Mouse (Mus musculus) hindbrain, embryonic 15.5 days (tissue): ENCODE results near the gene Slc22a1. TPM values are rescaled to one million over a fixed set of nuclear protein-coding genes. Genes with fewer than 3 reads are reported as not detected.

Experiments
- ATAC-seq: fragments of 200-750 bp; cut with Nextera tagmentation; 2 replicates; pipeline ENCODE4 v1.8.0; 2017; ENCODE audit warnings: low read depth, moderate number of reproducible peaks, moderate TSS enrichment; ENCODE audit not compliant: low FRiP score
- H3K27ac ChIP-seq: fragments of 300-500 bp; sonication (generic); replicated peaks from 2 replicates; pipeline ENCODE4 v1.5.1; 2015; ENCODE audit warnings: mild to moderate bottlenecking, inconsistent platforms
- H3K27me3 ChIP-seq: fragments of 300-500 bp; sonication (generic); 2 replicates; pipeline ENCODE4 v1.6.1; 2015; ENCODE audit warnings: control low read depth, inconsistent platforms
- H3K36me3 ChIP-seq: fragments of 300-500 bp; sonication (generic); 2 replicates; pipeline ENCODE4 v1.6.1; 2015; ENCODE audit warnings: control low read depth, inconsistent platforms
- H3K4me1 ChIP-seq: fragments of 300-500 bp; sonication (generic); replicated peaks from 2 replicates; pipeline ENCODE4 v1.6.1; 2015; ENCODE audit warnings: control low read depth, inconsistent platforms
- H3K4me2 ChIP-seq: fragments of 300-500 bp; sonication (generic); 2 replicates; pipeline ENCODE4 v1.6.1; 2015; ENCODE audit warnings: moderate library complexity, mild to moderate bottlenecking, inconsistent platforms
- H3K4me3 ChIP-seq: fragments of 300-500 bp; sonication (generic); 2 replicates; pipeline ENCODE4 v1.5.1; 2015; ENCODE audit warnings: mild to moderate bottlenecking, inconsistent platforms
- H3K9ac ChIP-seq: fragments of 300-500 bp; sonication (generic); 2 replicates; pipeline ENCODE4 v1.6.1; 2015; ENCODE audit warnings: inconsistent platforms
- H3K9me3 ChIP-seq: fragments of 300-500 bp; sonication (generic); 2 replicates; pipeline ENCODE4 v1.6.1; 2016; ENCODE audit warnings: control low read depth, inconsistent platforms
- WGBS: fragments of 180-500 bp; shearing (Covaris S2); methylation state at CpG from one replicate; pipeline ENCODE4 v1.1.7; 2015; 5-methylcytosine and 5-hydroxymethylcytosine counted together
- polyA plus RNA-seq: library from polyadenylated mRNA; unstranded; fragments of >200 nt; fragmentation: Nextera tagmentation; extraction: Ambion mirVana; gene quantifications from 2 replicates; pipeline ENCODE4 v1.2.1, GENCODE M21; 2015

Gene Slc22a1
- polyA plus RNA-seq, 1 experiment from 2014 or later = not detected

- Histone ChIP-seq H3K4me2 (no peak overlapping the region), H3K27ac (no peak overlapping the region), H3K9me3 (no peaks in the 10 kb centered on the region), H3K4me3 (no peak overlapping the region), H3K9ac (no peak overlapping the region), H3K4me1 (no peaks in the 10 kb centered on the region), H3K36me3 (peaks cover 54% of the 10 kb centered on the region), H3K27me3 (no peaks in the 10 kb centered on the region)
- ATAC-seq = no peak
- WGBS = 96% methylated on average over 2 of the region's 2 CpGs
These were observed 35.3 kb upstream of the Slc22a1 start for GRCm38 (mm10) chr17:12710976-12711375.

DNA sequence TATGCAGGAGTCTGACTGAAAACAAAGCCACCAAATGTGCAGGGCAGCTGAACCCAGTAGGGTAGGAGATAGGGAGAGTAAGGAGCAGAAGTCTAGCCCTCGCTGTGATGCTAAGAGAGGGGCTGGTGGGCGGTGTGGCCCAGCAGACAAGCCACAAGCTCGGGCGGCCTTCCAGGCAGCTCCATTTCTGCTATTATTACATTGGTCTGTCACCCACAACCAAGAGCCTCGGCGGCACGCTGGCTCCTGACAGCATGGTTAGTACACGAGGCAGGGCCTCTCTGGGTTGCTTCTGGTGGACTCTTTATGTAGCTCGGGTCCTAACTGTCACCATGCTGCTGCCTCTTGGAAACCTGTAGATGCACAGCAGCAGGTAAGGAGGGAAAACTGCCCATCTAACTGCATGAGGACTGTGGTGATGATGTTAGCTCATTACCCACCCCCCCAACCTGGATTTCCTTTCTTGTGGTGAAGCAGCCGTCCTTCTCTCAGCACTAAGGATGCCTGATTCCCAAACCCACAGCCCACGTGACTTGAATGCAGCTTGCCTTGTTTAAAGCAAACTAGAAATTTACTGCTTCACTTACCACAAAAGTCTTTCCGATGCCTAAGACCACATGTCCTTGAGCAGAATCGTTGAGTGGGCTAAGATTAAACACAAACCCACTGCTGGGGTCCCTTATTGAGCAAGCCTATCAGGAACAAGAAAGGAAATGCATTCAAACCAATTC is 34.6 kb upstream of the Slc22a1 start:
- 87% methylated on average over 13 of the region's 13 CpGs for WGBS
- Histone ChIP-seq H3K27me3 (no peaks in the 10 kb centered on the region), H3K4me2 (no peak overlapping the region), H3K36me3 (peaks cover 48% of the 10 kb centered on the region), H3K4me1 (no peaks in the 10 kb centered on the region), H3K4me3 (no peak overlapping the region), H3K9me3 (no peaks in the 10 kb centered on the region), H3K27ac (no peak overlapping the region), H3K9ac (no peak overlapping the region)
- ATAC-seq = no peak

DNA sequence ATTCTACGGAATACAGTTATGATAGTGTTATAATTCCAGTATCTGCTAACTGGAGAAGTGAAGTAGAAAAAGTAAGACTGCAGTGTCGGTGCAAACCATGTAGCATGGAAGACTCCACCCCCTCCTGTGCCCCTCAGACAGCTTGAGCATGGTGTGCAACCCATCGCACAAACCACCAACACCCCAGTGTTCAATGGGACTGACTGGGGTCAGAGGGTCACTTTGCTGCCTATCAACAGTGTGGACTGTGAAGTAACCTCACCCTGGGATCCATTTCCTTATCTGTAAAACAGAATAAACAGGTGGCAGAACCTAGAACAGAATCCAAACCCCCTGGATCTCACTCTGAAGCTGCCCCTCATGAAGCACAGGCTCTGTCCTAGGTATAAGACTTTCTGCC is 32.8 kb upstream of the Slc22a1 start:
- Histone ChIP-seq H3K4me3 (no peak overlapping the region), H3K9me3 (no peaks in the 10 kb centered on the region), H3K27ac (no peak overlapping the region), H3K9ac (no peak overlapping the region), H3K36me3 (peaks cover 50% of the 10 kb centered on the region), H3K27me3 (no peaks in the 10 kb centered on the region), H3K4me2 (no peak overlapping the region), H3K4me1 (no peaks in the 10 kb centered on the region)
- WGBS = 90% methylated on average over 3 of the region's 3 CpGs
- ATAC-seq = no peak

DNA sequence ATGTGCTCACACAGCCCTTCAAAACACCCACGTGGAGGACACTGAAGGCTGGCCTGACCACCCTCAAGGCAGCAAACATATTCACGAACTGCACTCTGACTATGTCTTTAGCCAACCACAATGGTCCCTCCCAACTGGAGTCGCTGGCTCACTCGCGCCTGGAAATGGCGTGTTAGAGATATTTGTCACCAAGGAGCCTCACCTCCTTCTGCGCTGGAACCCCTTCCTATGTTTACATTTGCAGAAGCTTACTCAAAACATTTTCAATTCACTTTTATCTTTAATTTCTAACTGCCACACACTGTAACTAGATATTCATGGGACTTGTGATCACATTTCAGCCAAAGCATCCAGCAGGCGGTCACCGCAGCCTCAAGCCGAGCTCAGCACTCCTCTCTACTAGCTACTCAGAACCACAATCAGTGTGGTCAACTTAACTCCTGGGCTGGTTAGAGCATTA is 31.0 kb upstream of the Slc22a1 start:
- H3K9ac ChIP-seq = no peak overlapping the region
- WGBS = 88% methylated on average over 10 of the region's 10 CpGs
- no peaks in the 10 kb centered on the region for H3K4me1 ChIP-seq
- H3K4me2 ChIP-seq = no peak overlapping the region
- peaks cover 62% of the 10 kb centered on the region for H3K36me3 ChIP-seq
- H3K4me3 ChIP-seq = no peak overlapping the region
- no peak overlapping the region for H3K27ac ChIP-seq
- no peaks in the 10 kb centered on the region for H3K27me3 ChIP-seq
- no peaks in the 10 kb centered on the region for H3K9me3 ChIP-seq
- no peak for ATAC-seq

- Histone ChIP-seq H3K9me3 (no peaks in the 10 kb centered on the region), H3K4me2 (no peak overlapping the region), H3K36me3 (peaks cover 64% of the 10 kb centered on the region), H3K4me3 (no peak overlapping the region), H3K4me1 (no peaks in the 10 kb centered on the region), H3K9ac (no peak overlapping the region), H3K27me3 (no peaks in the 10 kb centered on the region), H3K27ac (no peak overlapping the region)
- WGBS = 89% methylated on average over 5 of the region's 5 CpGs
- ATAC-seq = no peak
These were observed 27.3 kb upstream of the Slc22a1 start for GRCm38 (mm10) chr17:12702901-12703300.

- no peak overlapping the region for H3K9ac ChIP-seq
- no peak overlapping the region for H3K27ac ChIP-seq
- H3K4me3 ChIP-seq = no peak overlapping the region
- 98% methylated on average over 6 of the region's 6 CpGs for WGBS
- no peaks in the 10 kb centered on the region for H3K27me3 ChIP-seq
- no peaks in the 10 kb centered on the region for H3K9me3 ChIP-seq
- H3K36me3 ChIP-seq = peaks cover 86% of the 10 kb centered on the region
- no peak overlapping the region for H3K4me2 ChIP-seq
- no peak for ATAC-seq
- H3K4me1 ChIP-seq = no peaks in the 10 kb centered on the region
These were observed 24.7 kb upstream of the Slc22a1 start for GRCm38 (mm10) chr17:12700373-12700772.

GRCm38 (mm10) chr17:12691899-12692298 is 16.3 kb upstream of the Slc22a1 start:
- Histone ChIP-seq H3K4me1 (no peaks in the 10 kb centered on the region), H3K27me3 (no peaks in the 10 kb centered on the region), H3K36me3 (peaks cover 92% of the 10 kb centered on the region), H3K4me2 (no peak overlapping the region), H3K27ac (no peak overlapping the region), H3K4me3 (no peak overlapping the region), H3K9ac (no peak overlapping the region), H3K9me3 (no peaks in the 10 kb centered on the region)
- no peak for ATAC-seq
- 96% methylated on average over 7 of the region's 7 CpGs for WGBS

DNA sequence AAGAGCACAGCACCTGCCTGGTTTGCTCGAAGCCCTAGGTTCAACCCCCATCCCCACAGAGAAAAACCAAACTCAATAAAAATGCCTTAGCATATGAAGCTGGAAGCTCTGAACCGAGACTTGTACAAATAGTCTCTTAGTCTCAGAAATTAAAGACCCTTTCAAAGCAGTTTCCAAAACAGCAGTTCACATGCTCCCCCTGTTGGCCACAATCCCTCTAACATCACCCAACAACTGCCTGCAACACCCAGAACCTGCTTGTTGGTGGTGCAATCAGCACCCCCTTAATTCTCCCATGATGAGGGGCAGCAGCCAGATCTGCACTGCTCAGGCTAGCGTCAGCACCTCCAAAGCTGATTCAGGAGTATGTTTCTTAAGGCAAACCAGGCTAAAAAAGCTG is 13.9 kb upstream of the Slc22a1 start:
- WGBS = 68% methylated on average over 3 of the region's 3 CpGs
- H3K9me3 ChIP-seq = no peaks in the 10 kb centered on the region
- ATAC-seq = no peak

DNA sequence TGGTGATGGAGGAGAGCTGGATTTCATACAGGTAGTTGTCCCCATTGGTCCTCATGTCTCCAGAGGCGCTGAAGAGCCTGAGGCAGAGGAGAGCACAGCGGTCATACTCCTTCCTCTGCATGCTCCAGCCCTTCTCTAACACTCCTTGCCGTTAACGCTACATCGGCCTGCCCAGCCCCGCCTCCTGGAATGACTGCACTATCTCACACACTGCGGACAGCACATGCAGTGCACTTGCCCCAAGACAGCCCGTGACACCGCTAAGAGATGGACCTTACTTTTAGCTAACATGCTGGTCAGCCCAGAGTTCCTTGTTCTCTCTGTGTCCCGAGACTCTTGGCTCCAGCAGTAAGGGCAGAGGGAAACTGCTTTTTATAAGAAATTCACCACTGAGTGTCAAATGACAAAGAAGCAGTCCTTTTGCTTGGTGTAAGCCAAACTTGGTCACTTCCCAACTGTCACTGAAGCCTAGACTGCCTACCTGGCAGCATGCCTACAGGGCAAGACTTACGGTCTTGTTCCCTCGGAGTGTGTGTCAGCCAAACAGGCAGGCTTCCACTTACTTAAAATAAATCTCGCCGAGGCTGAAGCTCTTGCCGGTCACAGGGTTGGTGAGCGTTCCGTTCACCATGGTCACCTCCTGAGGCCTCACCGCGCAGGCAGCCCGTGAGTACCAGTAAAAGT is 12.9 kb upstream of the Slc22a1 start:
- no peaks in the 10 kb centered on the region for H3K4me1 ChIP-seq
- 87% methylated on average over 20 of the region's 20 CpGs for WGBS
- no peaks in the 10 kb centered on the region for H3K9me3 ChIP-seq
- H3K4me3 ChIP-seq = no peak overlapping the region
- H3K27me3 ChIP-seq = no peaks in the 10 kb centered on the region
- H3K4me2 ChIP-seq = no peak overlapping the region
- ATAC-seq = 0 out of 2 replicates have a peak, but pooled peaks have one; percentile 58
- H3K9ac ChIP-seq = no peak overlapping the region
- H3K36me3 ChIP-seq = peaks cover 90% of the 10 kb centered on the region
- H3K27ac ChIP-seq = no peak overlapping the region

More for the DNA sequence above, 13.9 kb upstream of the Slc22a1 start:
- H3K27me3 ChIP-seq = no peaks in the 10 kb centered on the region
- H3K4me1 ChIP-seq = no peaks in the 10 kb centered on the region
- H3K4me3 ChIP-seq = no peak overlapping the region
- H3K27ac ChIP-seq = no peak overlapping the region
- no peak overlapping the region for H3K4me2 ChIP-seq
- no peak overlapping the region for H3K9ac ChIP-seq
- peaks cover 90% of the 10 kb centered on the region for H3K36me3 ChIP-seq

GRCm38 (mm10) chr17:12684928-12685624 is 9.4 kb upstream of the Slc22a1 start:
- Histone ChIP-seq H3K36me3 (peaks cover 66% of the 10 kb centered on the region), H3K27ac (no peak overlapping the region), H3K27me3 (no peaks in the 10 kb centered on the region), H3K4me2 (no peak overlapping the region), H3K9ac (no peak overlapping the region), H3K9me3 (no peaks in the 10 kb centered on the region), H3K4me1 (no peaks in the 10 kb centered on the region), H3K4me3 (no peak overlapping the region)
- ATAC-seq = no peak
- 94% methylated on average over 7 of the region's 7 CpGs for WGBS

DNA sequence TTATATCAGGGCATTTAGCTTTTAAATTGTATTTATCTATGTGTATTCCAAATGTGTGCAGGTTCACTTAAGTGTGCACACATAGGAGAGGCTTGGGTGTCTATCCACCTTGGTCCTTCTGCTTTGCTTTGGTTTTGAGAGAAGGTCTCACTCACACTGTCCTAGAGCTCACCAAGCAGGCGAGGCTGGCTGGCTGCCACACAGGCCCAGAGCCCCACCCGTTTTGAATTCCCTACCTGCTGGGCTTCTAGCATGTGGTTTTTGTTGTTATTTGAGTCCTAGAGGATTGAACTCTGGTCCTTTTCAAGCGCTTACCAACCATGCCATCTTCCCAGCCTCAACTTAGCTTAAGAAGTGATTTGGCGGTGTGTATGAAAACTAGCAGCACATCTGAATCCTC is 8.8 kb upstream of the Slc22a1 start:
- Histone ChIP-seq H3K4me1 (no peaks in the 10 kb centered on the region), H3K9ac (no peak overlapping the region), H3K27ac (no peak overlapping the region), H3K4me3 (no peak overlapping the region), H3K9me3 (no peaks in the 10 kb centered on the region), H3K4me2 (no peak overlapping the region), H3K27me3 (no peaks in the 10 kb centered on the region), H3K36me3 (peaks cover 61% of the 10 kb centered on the region)
- 82% methylated on average over 4 of the region's 4 CpGs for WGBS
- ATAC-seq = no peak

DNA sequence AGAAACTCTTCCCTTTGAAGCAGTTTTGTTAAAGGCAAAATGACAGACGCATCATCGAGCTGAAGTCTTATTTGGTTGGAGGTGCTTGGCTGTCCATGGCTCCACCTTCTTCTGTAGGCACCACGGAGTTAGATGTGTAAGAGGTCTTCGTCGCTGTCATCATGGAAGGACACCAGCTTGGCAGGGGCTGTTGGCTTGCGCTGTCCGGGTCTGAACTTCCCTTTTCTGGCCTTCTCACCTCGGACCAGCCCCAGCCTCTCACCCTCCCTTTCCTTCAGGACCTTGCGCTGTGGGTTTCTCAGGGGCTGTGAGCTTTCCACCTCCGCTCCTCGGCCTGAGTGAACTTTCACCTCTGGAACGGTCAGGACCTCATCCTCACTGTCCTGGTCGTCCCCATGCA is 8.0 kb upstream of the Slc22a1 start:
- WGBS = 96% methylated on average over 13 of the region's 13 CpGs
- no peak for ATAC-seq

More for the DNA sequence above, 8.0 kb upstream of the Slc22a1 start:
- peaks cover 53% of the 10 kb centered on the region for H3K36me3 ChIP-seq
- no peaks in the 10 kb centered on the region for H3K27me3 ChIP-seq
- no peak overlapping the region for H3K9ac ChIP-seq
- H3K4me3 ChIP-seq = no peak overlapping the region
- H3K9me3 ChIP-seq = no peaks in the 10 kb centered on the region
- H3K4me2 ChIP-seq = no peak overlapping the region
- H3K4me1 ChIP-seq = no peaks in the 10 kb centered on the region
- no peak overlapping the region for H3K27ac ChIP-seq
